Comparison of ENCODE assay signal across 9 mouse cellular contexts in genomic region chr6:83849446-83849845, GRCm38 (mm10).
"Had no signal": no experiment of that assay in that cellular context is flagged by ENCODE, and none has a peak within 500 bp of the region (broad histone marks: within the 10 kb centered on the region; RNA-seq: fewer than 3 reads in every experiment).

No protein-coding gene starts in this region.

- DNase-seq: kidney, postnatal 14 days; kidney, postnatal 4 days; left cerebral cortex, postnatal 4 days; liver, postnatal 0 days; lung, embryonic 14.5 days; retina, postnatal 1 day; right cerebral cortex, postnatal 25 days; thymus, adult 18-20 months; thymus, postnatal 36 days had no signal
